Mouse (Mus musculus): ENCODE data around the gene Ifna5. TPM values are rescaled to one million over a fixed set of nuclear protein-coding genes. Genes with fewer than 3 reads are reported as not detected.
"Not testable (repeated sequence)": the region's sequence is repeated elsewhere in the genome, so short reads cannot be mapped to it uniquely, and the experiment has no call there.

The Ifna5 gene
- polyA plus RNA-seq, 1 experiment from 2014 or later: not detected

GRCm38 (mm10) chr4:88815928-88816327 is 19.4 kb upstream of the Ifna5 start, which contains the start of gene Ifna7:
TSS of gene Ifna7 (plus strand) at chr4:88816228.
- H3K4me2 ChIP-seq (ENCODE audit: low read depth, low read length): no peak within 1 kb of the TSS
- no peaks in the 10 kb centered on the region for H3K27me3 ChIP-seq (ENCODE audit: control insufficient read depth, insufficient read depth, low read length)
- no peaks in the 10 kb centered on the region for H3K9me3 ChIP-seq (replicated peaks; ENCODE audit: control insufficient read depth, low read length)
- H3K9ac ChIP-seq (ENCODE audit: low read length): no peak within 1 kb of the TSS
- 54% methylated on average over 3 of the region's 3 CpGs for WGBS
- no peaks in the 10 kb centered on the region for H3K36me3 ChIP-seq (ENCODE audit: control insufficient read depth, insufficient read depth)
- H3K4me1 ChIP-seq (ENCODE audit: control insufficient read depth, insufficient read depth, low read length): no peaks in the 10 kb centered on the region
- no peak within 1 kb of the TSS for H3K4me3 ChIP-seq (ENCODE audit: low read length)
- no peak within 1 kb of the TSS for H3K27ac ChIP-seq (ENCODE audit: low read length)
- ATAC-seq (replicated peaks; ENCODE audit: extremely low read depth, insufficient read depth, low FRiP score): no peak

DNA sequence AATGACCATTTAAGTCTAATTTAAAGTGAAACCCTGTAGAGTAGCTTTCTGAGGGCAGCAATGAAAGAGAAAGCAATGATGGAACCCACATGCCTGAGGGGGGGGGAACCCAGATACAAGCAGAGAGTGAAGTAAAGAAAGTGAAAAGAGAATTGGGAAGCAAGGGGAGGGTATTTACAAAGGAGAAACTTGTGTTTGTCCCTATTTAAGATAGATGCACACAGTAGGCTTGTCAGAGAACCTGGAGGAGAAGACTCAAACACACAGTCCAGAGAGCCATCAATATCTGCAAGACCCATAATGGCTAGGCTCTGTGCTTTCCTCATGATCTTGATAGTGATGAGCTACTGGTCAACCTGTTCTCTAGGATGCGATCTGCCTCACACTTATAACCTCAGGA is 15.7 kb upstream of the Ifna5 start, which contains the start of gene Ifna11:
Gene Ifna11, plus strand, starts transcription at position 301 of the 400 bp plus-strand sequence.
- Histone ChIP-seq H3K27ac (ENCODE audit: low read length) (no peak within 1 kb of the TSS), H3K9ac (ENCODE audit: low read length) (no peak within 1 kb of the TSS), H3K4me2 (ENCODE audit: low read depth, low read length) (no peak within 1 kb of the TSS), H3K9me3 (replicated peaks; ENCODE audit: control insufficient read depth, low read length) (no peaks in the 10 kb centered on the region), H3K27me3 (ENCODE audit: control insufficient read depth, insufficient read depth, low read length) (no peaks in the 10 kb centered on the region), H3K4me3 (ENCODE audit: low read length) (no peak within 1 kb of the TSS), H3K36me3 (ENCODE audit: control insufficient read depth, insufficient read depth) (no peaks in the 10 kb centered on the region), H3K4me1 (ENCODE audit: control insufficient read depth, insufficient read depth, low read length) (no peaks in the 10 kb centered on the region)
- 60% methylated on average over 1 of the region's 1 CpGs for WGBS
- ATAC-seq (replicated peaks; ENCODE audit: extremely low read depth, insufficient read depth, low FRiP score): no peak

DNA sequence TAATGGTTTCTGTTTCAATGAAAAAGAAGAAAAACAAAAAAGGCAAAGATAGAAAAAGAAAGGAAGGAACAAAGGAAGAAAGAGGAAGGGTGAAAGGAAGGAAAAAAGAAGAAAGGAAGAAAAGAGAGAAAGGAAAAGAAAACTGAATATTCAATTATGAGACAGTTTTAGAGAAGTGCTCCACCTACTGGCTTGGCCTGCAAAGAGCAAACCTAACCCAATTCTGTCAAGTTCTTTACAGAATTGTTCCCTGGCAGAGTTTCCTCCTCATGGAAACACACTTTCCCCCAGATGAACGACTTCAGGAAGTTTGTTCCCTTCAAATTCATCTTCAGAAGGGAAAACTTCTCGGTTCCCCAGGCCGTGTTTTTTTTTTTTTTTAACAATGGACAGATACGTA is 12.3 kb upstream of the Ifna5 start:
- Histone ChIP-seq H3K4me2 (ENCODE audit: low read depth, low read length) (no peak overlapping the region), H3K9ac (ENCODE audit: low read length) (no peak overlapping the region), H3K4me3 (ENCODE audit: low read length) (no peak overlapping the region), H3K9me3 (replicated peaks; ENCODE audit: control insufficient read depth, low read length) (no peaks in the 10 kb centered on the region), H3K27me3 (ENCODE audit: control insufficient read depth, insufficient read depth, low read length) (no peaks in the 10 kb centered on the region), H3K4me1 (ENCODE audit: control insufficient read depth, insufficient read depth, low read length) (no peaks in the 10 kb centered on the region), H3K36me3 (ENCODE audit: control insufficient read depth, insufficient read depth) (no peaks in the 10 kb centered on the region), H3K27ac (ENCODE audit: low read length) (no peak overlapping the region)
- WGBS: 21% methylated on average over 4 of the region's 4 CpGs
- ATAC-seq (replicated peaks; ENCODE audit: extremely low read depth, insufficient read depth, low FRiP score): no peak

- not testable (repeated sequence) for H3K4me2 ChIP-seq (ENCODE audit: low read depth, low read length); H3K9ac ChIP-seq (ENCODE audit: low read length); ATAC-seq (replicated peaks; ENCODE audit: extremely low read depth, insufficient read depth, low FRiP score); H3K4me1 ChIP-seq (ENCODE audit: control insufficient read depth, insufficient read depth, low read length); H3K27me3 ChIP-seq (ENCODE audit: control insufficient read depth, insufficient read depth, low read length); H3K9me3 ChIP-seq (replicated peaks; ENCODE audit: control insufficient read depth, low read length); H3K4me3 ChIP-seq (ENCODE audit: low read length); H3K36me3 ChIP-seq (ENCODE audit: control insufficient read depth, insufficient read depth); H3K27ac ChIP-seq (ENCODE audit: low read length)
Measured at GRCm38 (mm10) chr4:88827116-88827515, 8.2 kb upstream of the Ifna5 start, which contains the start of gene Ifna6. TSS of gene Ifna6 (plus strand) at chr4:88827416.

GRCm38 (mm10) chr4:88830523-88830922 is 4.8 kb upstream of the Ifna5 start:
- Histone ChIP-seq H3K9me3 (replicated peaks; ENCODE audit: control insufficient read depth, low read length) (no peaks in the 10 kb centered on the region), H3K4me3 (ENCODE audit: low read length) (no peak overlapping the region), H3K36me3 (ENCODE audit: control insufficient read depth, insufficient read depth) (no peaks in the 10 kb centered on the region), H3K27ac (ENCODE audit: low read length) (no peak overlapping the region), H3K4me1 (ENCODE audit: control insufficient read depth, insufficient read depth, low read length) (no peaks in the 10 kb centered on the region), H3K4me2 (ENCODE audit: low read depth, low read length) (no peak overlapping the region), H3K27me3 (ENCODE audit: control insufficient read depth, insufficient read depth, low read length) (no peaks in the 10 kb centered on the region), H3K9ac (ENCODE audit: low read length) (no peak overlapping the region)
- WGBS: 15% methylated on average over 4 of the region's 4 CpGs
- no peak for ATAC-seq (replicated peaks; ENCODE audit: extremely low read depth, insufficient read depth, low FRiP score)

GRCm38 (mm10) chr4:88838828-88839227 is 3.5 kb downstream of the Ifna5 start:
- Histone ChIP-seq H3K4me2 (ENCODE audit: low read depth, low read length) (no peak overlapping the region), H3K4me1 (ENCODE audit: control insufficient read depth, insufficient read depth, low read length) (no peaks in the 10 kb centered on the region), H3K9ac (ENCODE audit: low read length) (no peak overlapping the region), H3K36me3 (ENCODE audit: control insufficient read depth, insufficient read depth) (no peaks in the 10 kb centered on the region), H3K27me3 (ENCODE audit: control insufficient read depth, insufficient read depth, low read length) (no peaks in the 10 kb centered on the region), H3K9me3 (replicated peaks; ENCODE audit: control insufficient read depth, low read length) (no peaks in the 10 kb centered on the region), H3K4me3 (ENCODE audit: low read length) (no peak overlapping the region), H3K27ac (ENCODE audit: low read length) (no peak overlapping the region)
- ATAC-seq (replicated peaks; ENCODE audit: extremely low read depth, insufficient read depth, low FRiP score): no peak
- WGBS: 30% methylated on average over 3 of the region's 3 CpGs

- no peak overlapping the region for H3K4me2 ChIP-seq (ENCODE audit: low read depth, low read length)
- no peaks in the 10 kb centered on the region for H3K27me3 ChIP-seq (ENCODE audit: control insufficient read depth, insufficient read depth, low read length)
- ATAC-seq (replicated peaks; ENCODE audit: extremely low read depth, insufficient read depth, low FRiP score): no peak
- no peak overlapping the region for H3K4me3 ChIP-seq (ENCODE audit: low read length)
- no peaks in the 10 kb centered on the region for H3K9me3 ChIP-seq (replicated peaks; ENCODE audit: control insufficient read depth, low read length)
- H3K36me3 ChIP-seq (ENCODE audit: control insufficient read depth, insufficient read depth): no peaks in the 10 kb centered on the region
- H3K27ac ChIP-seq (ENCODE audit: low read length): no peak overlapping the region
- no peaks in the 10 kb centered on the region for H3K4me1 ChIP-seq (ENCODE audit: control insufficient read depth, insufficient read depth, low read length)
- WGBS: 48% methylated on average over 3 of the region's 3 CpGs
- H3K9ac ChIP-seq (ENCODE audit: low read length): no peak overlapping the region
Measured at GRCm38 (mm10) chr4:88840058-88840457, 4.7 kb downstream of the Ifna5 start.

DNA sequence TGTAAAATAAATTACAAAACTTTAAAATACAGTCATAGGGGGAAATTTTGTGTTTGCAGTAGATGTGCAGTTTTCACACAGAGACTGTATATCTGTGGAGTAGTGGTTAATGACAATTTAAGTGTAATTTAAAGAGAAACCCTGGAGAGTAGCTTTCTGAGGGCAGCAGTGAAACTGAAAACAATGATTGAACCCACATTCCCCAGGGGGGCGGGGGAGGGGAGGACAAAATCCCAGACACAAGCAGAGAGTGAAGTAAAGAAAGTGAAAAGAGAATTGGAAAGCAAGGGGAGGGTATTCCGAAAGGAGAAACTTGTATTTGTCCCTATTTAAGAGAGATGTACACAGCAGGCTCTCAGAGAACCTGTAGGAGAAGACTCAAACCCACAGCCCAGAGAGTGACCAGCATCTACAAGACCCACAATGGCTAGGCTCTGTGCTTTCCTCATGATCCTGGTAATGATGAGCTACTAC is 6.2 kb downstream of the Ifna5 start, which contains the start of gene Ifna4:
Gene Ifna4, plus strand, starts transcription at position 424 of the 474 bp plus-strand sequence.
- WGBS: 44% methylated on average over 2 of the region's 2 CpGs
- H3K27ac ChIP-seq (ENCODE audit: low read length): no peak within 1 kb of the TSS

GRCm38 (mm10) chr4:88845334-88845733 is 10.0 kb downstream of the Ifna5 start:
- Histone ChIP-seq H3K4me1 (ENCODE audit: control insufficient read depth, insufficient read depth, low read length) (no peaks in the 10 kb centered on the region), H3K4me2 (ENCODE audit: low read depth, low read length) (no peak overlapping the region), H3K4me3 (ENCODE audit: low read length) (no peak overlapping the region), H3K27ac (ENCODE audit: low read length) (no peak overlapping the region), H3K27me3 (ENCODE audit: control insufficient read depth, insufficient read depth, low read length) (no peaks in the 10 kb centered on the region), H3K36me3 (ENCODE audit: control insufficient read depth, insufficient read depth) (no peaks in the 10 kb centered on the region), H3K9ac (ENCODE audit: low read length) (no peak overlapping the region), H3K9me3 (replicated peaks; ENCODE audit: control insufficient read depth, low read length) (no peaks in the 10 kb centered on the region)
- ATAC-seq (replicated peaks; ENCODE audit: extremely low read depth, insufficient read depth, low FRiP score): no peak
- 31% methylated on average over 2 of the region's 2 CpGs for WGBS

More for the DNA sequence above, 6.2 kb downstream of the Ifna5 start, which contains the start of gene Ifna4:
- H3K4me1 ChIP-seq (ENCODE audit: control insufficient read depth, insufficient read depth, low read length): no peaks in the 10 kb centered on the region
- H3K36me3 ChIP-seq (ENCODE audit: control insufficient read depth, insufficient read depth): no peaks in the 10 kb centered on the region
- H3K4me2 ChIP-seq (ENCODE audit: low read depth, low read length): no peak within 1 kb of the TSS
- H3K9ac ChIP-seq (ENCODE audit: low read length): no peak within 1 kb of the TSS
- H3K4me3 ChIP-seq (ENCODE audit: low read length): no peak within 1 kb of the TSS
- ATAC-seq (replicated peaks; ENCODE audit: extremely low read depth, insufficient read depth, low FRiP score): no peak
- H3K27me3 ChIP-seq (ENCODE audit: control insufficient read depth, insufficient read depth, low read length): no peaks in the 10 kb centered on the region
- no peaks in the 10 kb centered on the region for H3K9me3 ChIP-seq (replicated peaks; ENCODE audit: control insufficient read depth, low read length)
